Mouse (Mus musculus) megakaryocyte progenitor cell, adult 5-6 weeks (primary cell): ENCODE data around the gene Brpf1. TPM values are rescaled to one million over a fixed set of nuclear protein-coding genes. Genes with fewer than 3 reads are reported as not detected.
"Not testable (repeated sequence)": the region's sequence is repeated elsewhere in the genome, so short reads cannot be mapped to it uniquely, and the experiment has no call there.

Source experiments
- ATAC-seq: replicated peaks from 2 replicates; pipeline ENCODE4 v1.8.0; 2016; ENCODE audit warnings: mild to moderate bottlenecking, moderate TSS enrichment, inconsistent platforms; ENCODE audit not compliant: poor library complexity
- total RNA-seq, 2 experiments: library from RNA; stranded (forward) in 1 of 2; stranded (reverse) in 1 of 2; fragments of 157-497, 149-512 nt in 1 of 2; fragments of 200-1000 nt in 1 of 2; gene quantifications; 2 replicates each; pipeline versions ENCODE4 v1.2.3 to v1.2.4; 2015 to 2017

The Brpf1 gene
- total RNA-seq, 2 experiments from 2014 or later = 33.9 to 36.6 TPM

GRCm38 (mm10) chr6:113306322-113306985 lies 483 bp upstream of the Brpf1 start:
- peak; percentile 76 for ATAC-seq

- ATAC-seq = peak; percentile 14
Measured at GRCm38 (mm10) chr6:113307481-113308121, 664 bp downstream of the Brpf1 start.

GRCm38 (mm10) chr6:113308141-113308540 lies 1.2 kb downstream of the Brpf1 start:
- ATAC-seq = peak; percentile 6; the same call in 1 of the 2 replicates

- ATAC-seq = no peak
Measured at GRCm38 (mm10) chr6:113315972-113316371, 9.0 kb downstream of the Brpf1 start.

- ATAC-seq = peak; percentile 89
Measured at GRCm38 (mm10) chr6:113326533-113327315, 19.8 kb downstream of the Brpf1 start, which contains the start of gene Ogg1. Ogg1 (plus strand) TSS chr6:113326972.

GRCm38 (mm10) chr6:113329396-113329795 lies 22.5 kb downstream of the Brpf1 start:
- no peak for ATAC-seq

- peak; percentile 54 for ATAC-seq
Measured at GRCm38 (mm10) chr6:113330547-113330946, 23.6 kb downstream of the Brpf1 start.

GRCm38 (mm10) chr6:113331721-113332120 lies 24.8 kb downstream of the Brpf1 start:
- no peak for ATAC-seq

GRCm38 (mm10) chr6:113332734-113333133 lies 25.8 kb downstream of the Brpf1 start:
- ATAC-seq = not testable (repeated sequence)

GRCm38 (mm10) chr6:113333137-113333950 lies 26.4 kb downstream of the Brpf1 start:
- no peak for ATAC-seq

GRCm38 (mm10) chr6:113334216-113334615 lies 27.3 kb downstream of the Brpf1 start:
- ATAC-seq = no peak

- ATAC-seq = no peak
Measured at GRCm38 (mm10) chr6:113336852-113337620, 30.1 kb downstream of the Brpf1 start.

GRCm38 (mm10) chr6:113341574-113341973 lies 34.6 kb downstream of the Brpf1 start:
- ATAC-seq = peak; percentile 59

GRCm38 (mm10) chr6:113342297-113342696 lies 35.4 kb downstream of the Brpf1 start:
- no peak for ATAC-seq

- peak; percentile 85 for ATAC-seq
Measured at GRCm38 (mm10) chr6:113343177-113344092, 36.5 kb downstream of the Brpf1 start, which contains the start of gene Camk1. Camk1 (minus strand) TSS chr6:113343984.

GRCm38 (mm10) chr6:113344321-113344720 lies 37.4 kb downstream of the Brpf1 start:
- no peak for ATAC-seq

GRCm38 (mm10) chr6:113346897-113347296 lies 40.0 kb downstream of the Brpf1 start:
- no peak for ATAC-seq

- no peak for ATAC-seq
Measured at GRCm38 (mm10) chr6:113350538-113350937, 43.6 kb downstream of the Brpf1 start.

- no peak for ATAC-seq
Measured at GRCm38 (mm10) chr6:113351161-113351560, 44.2 kb downstream of the Brpf1 start.
